Mouse (Mus musculus): ENCODE results near the gene Cyp2j9.
"Not testable (repeated sequence)": the region's sequence is repeated elsewhere in the genome, so short reads cannot be mapped to it uniquely, and the experiment has no call there.

The Cyp2j9 gene

DNA sequence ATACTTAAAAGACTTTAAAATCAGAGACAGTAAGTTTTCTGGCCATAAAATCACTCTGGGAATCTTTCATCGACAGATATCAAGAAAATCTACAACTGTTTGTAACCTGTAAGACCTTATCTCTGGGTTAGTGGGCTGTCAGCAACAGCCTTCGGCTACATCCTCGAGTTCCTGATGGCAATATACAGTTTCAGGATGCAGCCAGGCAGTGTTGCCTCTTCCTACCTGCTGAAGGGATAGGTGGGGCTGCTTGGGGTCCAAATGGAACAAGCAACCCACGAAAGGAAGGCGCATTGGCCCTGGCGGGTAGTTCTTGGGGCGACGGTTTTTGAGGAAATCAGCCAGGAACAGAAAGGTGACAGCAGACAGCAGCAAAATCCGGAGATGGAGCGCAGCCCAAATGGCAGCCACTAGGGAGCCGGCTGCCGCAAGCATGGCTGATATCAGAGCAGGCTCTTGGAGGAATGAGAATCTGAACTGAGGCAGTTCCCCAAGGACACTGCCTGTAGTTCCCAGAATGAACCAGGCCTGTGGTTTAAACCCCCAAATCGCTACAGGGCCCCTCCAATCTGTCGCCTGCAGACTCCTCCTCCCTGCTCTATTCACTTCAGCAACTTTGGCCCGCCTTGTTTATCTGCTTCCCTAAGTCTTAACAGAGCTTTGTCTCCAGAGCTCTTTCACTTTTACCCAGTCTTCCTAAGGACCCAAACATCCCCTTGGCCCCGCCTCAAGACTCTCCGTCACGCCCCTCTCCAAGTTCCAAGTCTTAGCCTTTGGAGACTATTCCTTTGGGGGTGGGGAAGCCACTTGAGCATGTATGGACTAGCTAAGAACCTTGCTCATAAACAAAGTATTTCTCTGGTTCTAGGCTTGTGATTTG is at the start of gene Cyp2j9:
Gene Cyp2j9 (minus strand): TSS at position 668 of the 880 bp plus-strand sequence.
- in situ Hi-C loops (cut with MboI), result no loop called here

DNA sequence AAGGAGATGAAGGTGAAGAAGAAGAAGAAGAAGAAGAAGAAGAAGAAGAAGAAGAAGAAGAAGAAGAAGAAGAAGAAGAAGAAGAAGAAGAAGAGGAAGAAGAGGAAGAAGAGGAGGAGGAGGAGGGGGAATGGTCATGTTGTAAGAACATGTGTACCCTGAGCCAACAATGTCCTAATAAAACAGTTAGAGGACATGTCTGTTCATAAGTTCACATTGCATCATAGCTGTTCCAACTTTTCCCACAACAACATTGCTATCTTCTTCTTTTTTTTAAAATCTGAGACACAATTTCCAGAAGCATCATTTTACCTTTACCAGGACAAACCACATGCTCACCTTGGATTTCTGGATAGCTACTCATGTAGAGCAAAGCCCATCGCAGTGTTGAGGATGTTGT is 44.1 kb upstream of the Cyp2j9 start:
- in situ Hi-C loops (cut with MboI), result no loop called here

DNA sequence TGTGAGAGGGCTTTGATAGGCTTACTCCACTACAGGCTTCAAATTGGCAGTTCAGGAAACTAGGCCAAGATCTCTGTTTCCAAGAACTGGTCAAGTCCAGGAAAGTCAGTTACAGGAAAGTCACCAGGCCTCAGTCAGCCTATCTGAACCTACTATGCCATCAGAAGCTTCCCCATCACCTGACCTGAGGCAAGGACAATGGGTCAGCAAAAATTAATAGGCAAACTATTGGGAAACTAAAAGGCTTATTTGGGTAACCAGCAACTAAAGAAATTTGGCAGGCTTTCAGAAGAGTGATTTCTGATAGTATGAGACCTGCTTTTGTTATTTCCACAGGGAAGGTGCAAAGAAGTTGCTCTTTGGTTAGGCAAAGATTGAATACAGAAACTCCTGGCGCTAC is 31.1 kb upstream of the Cyp2j9 start:
- in situ Hi-C loops (cut with MboI), result no loop called here

DNA sequence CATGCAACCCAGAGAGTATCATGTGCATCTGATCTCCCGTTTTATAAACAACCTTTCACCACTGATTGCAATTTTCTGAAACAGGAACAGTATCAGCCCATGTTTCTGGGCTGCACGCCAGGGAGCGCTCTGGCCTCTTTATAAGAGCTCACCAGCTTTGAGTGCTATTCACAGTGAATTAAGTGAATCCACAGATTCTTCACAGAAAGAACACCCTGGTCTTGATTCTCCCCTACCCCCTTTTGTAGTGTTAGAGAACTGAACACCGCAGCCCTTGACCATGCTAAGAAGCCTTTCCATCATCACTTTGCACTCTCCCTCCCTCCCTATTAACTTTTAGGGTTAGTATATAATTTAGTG is 393 bp upstream of the Cyp2j9 start:
- in situ Hi-C loops (cut with MboI), result no loop called here

DNA sequence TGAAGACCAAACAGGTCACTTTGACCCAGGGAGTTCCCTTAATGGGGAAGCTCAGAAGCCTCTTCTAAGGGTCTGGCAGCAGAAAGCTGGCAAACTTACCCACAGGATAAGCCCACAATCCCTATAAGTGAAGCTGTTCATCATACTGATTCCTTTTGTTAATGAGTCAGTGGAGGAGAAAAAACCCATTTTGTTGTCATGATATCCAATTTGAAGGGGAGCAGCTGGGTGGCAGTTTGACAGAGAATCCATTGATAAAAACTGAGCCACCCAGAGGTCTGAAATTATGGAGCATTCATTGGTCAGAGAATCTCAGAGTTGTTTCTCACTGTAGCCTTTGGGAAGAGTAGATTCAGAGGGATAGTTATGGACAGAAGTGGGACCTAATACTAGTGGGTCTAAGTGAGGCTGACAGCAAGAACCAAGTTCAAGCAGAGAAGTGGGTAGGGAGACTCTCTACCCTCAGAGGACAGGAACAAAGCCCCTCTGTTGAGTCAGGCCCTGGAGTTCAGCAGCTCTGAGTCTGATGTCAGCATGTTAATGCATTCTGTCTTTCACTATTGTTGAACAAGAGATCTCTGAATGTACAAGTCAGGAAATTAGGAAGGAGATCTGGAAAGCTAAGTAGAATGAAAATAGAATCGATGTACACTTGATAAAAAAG is 9.8 kb downstream of the Cyp2j9 start:
- in situ Hi-C loops (cut with MboI), result no loop called here

DNA sequence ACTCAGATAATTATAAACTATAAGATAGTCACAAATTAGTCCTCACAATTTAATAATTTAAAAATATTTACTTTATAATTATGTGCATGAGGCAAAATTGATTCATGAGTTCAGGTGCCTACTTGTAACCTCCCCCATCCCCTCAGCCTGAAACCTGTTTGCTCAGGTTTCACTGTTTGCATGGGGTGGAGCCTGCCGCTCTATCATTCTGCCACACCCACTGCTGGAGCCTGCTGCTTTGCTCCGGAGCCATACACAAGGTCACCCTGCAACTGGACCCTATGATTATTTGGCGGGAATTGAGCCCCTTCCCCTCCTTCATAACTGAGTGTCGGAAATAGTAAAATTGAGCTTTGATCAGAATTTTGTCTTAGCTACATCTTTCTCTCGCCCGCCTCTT is 11.0 kb downstream of the Cyp2j9 start:
- in situ Hi-C loops (cut with MboI), result not testable (repeated sequence)

DNA sequence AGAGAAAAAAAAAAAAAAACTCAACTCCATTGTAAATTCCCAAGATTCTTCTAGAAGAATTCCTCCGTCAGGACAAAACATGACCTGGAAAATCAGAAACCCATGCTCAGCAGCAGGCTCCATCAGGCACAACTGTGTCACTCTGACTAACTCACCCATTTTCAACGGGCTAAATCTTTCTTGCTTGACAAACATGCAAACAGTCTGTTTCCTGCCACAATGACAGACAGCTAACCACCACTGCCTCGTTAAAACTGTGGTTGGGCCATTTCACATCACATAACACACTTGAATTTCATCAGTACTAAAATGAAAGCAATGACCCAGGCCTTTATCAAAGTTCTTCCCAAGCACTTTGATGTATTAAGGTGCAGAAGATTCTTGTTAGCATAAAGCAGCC is 21.9 kb downstream of the Cyp2j9 start:
- in situ Hi-C loops (cut with MboI), result no loop called here

DNA sequence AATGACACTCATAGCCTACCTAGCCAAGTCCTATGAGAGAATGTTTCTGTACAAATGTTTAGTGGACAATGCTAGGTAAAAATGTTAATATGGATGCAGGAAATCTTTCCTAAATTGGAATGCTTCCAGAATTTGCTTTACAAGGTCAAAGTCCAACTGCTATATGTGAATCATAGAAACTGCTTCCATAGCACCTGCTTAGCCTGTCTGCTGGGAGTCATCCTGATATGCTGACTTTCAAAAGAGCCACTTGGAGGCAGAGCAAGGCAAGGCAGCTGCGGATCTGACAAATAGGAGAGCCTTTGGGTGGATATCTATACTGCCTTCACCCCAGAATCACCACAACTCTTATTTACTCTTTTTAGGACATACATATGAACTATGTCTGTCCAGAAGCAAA is 23.4 kb downstream of the Cyp2j9 start:
- in situ Hi-C loops (cut with MboI), result no loop called here

DNA sequence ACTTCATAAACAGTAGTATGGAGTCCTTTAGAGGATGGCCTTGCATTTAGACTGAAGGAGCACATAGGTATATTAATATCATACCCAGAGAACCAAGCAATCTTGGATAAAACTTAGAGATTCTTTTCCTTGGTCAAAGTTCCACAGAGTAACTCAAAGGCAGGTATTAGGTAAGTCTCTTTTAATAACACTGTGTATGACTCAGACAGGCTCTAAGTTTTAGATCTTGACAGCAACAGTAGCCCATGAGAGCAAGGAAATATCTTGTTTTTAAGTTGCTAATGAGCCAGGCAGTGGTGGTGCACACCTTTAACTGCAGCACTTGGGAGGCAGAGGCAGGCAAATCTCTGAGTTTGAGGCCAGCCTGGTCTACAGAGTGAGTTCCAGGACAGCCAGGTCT is 25.6 kb downstream of the Cyp2j9 start:
- in situ Hi-C loops (cut with MboI), result no loop called here

DNA sequence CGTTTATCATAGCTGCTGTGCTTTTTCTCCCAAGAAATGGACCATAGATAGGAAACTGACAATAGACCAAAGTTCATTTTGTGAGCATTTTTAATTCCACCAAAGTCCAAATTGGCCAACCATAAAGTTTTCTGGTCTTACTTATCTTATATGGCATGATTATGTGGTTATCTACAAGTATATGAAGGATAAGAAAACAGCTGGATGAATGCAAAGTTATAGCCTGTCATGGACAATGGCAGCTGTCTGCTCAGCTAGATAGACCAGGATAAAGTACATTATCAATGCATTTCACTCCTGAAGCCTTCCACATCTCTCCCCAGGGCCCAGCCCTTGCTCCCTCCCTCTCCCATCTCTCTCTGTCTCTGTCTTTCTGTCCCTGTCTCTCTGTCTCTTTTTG is 30.9 kb downstream of the Cyp2j9 start:
- in situ Hi-C loops (cut with MboI), result no loop called here

DNA sequence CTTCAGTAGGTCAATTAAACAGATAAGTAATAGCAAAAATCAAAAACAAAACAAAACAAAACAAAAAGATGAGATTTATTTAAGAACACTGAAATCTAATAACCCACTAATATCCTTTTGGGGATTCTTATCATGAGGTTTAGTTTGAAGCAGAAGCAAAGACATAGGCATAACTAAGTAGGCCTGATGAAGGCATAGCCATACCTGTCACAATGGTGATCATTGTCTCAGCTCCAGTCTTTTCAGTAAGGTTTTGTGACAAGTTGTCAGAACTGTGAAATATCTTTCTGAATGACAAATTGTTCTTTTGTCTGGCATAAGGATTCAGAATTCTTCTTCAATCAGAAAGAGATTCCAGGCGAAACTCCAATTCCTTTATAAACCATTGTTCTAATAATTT is 31.6 kb downstream of the Cyp2j9 start:
- in situ Hi-C loops (cut with MboI), result no loop called here

DNA sequence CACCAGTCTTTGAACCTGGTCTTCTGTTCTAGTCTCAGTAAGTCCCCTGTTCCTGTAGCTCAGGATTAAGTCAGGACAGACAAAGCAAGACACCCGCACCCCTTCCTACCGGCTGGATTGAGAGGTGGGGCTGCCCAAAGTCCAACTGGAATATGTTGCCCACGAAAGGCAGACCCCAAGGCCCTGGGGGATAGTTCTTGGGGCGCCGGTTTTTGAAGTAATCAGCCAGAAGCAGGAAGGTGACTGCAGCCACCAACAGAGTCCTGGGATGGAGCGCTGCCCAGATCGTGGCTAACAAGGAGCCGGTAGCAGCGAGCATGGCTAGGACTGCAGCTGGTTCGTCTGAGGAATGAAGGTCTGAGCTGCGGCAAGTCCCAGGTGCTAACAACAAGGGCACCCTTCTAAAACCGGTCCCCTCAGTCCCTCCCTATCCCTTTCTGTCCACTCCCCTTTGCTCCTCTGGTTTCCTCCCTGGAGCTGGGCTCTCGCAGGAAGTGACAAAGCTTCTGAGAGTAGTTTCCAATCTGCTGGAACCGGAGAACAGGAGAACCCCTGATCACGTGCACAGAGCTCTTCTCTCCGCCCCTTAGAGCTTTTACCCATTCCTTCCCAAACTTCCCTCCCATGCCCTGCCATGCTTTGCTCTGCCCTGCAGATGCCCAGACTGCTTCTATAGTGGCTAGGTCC is 38.1 kb downstream of the Cyp2j9 start, which contains the start of gene Cyp2j6:
Gene Cyp2j6 (minus strand): TSS at position 529 of the 687 bp plus-strand sequence.
- in situ Hi-C loops (cut with MboI), result no loop called here

DNA sequence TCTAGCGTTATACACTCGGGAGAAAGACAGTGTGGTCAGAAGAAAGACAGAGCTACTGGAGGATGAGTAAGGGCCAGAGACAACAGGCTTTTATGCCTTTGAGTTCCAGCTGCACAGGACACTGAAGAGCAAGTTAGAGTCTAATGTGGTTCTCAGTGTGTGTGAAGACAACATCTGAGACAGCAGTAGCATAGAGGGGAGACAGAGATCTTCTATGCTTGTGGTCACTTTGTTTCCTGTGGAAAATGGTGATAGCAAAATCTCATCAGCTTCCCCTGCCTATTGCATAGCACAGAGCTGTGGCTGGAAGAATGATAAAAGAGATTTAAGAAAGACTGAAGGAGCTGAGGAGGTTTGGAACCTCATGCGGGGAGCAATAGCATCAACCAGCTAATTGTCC is 39.8 kb downstream of the Cyp2j9 start:
- in situ Hi-C loops (cut with MboI), result no loop called here

DNA sequence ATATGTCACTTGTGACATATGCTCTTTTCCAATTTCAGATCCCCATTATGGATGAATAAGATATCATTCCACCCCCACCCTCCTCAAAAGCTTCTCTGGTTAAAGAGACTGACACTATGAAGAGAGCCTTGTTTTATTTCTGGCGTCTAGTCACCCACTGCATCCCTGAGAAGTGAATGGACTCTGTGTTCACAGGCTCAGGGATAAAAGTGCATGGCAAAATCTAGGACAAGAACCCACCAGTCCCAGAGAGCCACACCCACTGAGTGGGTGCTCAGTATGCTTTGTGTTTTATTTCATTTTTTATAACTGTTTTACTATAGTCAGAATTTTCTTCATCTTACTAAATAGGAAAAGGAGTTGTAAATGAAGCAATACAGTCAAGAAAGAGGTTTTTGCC is 45.4 kb downstream of the Cyp2j9 start:
- in situ Hi-C loops (cut with MboI), result no loop called here

DNA sequence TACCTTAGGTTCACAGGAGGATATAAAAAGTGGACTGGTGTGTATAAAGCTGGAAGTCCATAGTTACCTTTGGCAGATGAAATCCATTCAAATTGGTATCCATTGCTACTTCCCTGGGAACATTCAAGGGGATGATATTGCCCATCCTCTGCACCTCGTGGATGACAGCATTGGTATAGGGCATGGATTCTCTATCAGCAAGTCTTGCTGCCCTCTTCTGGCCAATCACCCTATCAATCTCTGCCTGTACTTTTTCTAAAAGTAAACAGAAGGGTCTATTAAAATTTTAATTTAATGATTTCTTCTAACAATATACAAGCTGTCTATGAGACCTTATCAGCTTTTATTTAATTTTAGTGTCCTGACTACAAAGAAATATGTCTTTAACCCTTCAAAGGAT is 65.6 kb downstream of the Cyp2j9 start:
- in situ Hi-C loops (cut with MboI), result no loop called here

DNA sequence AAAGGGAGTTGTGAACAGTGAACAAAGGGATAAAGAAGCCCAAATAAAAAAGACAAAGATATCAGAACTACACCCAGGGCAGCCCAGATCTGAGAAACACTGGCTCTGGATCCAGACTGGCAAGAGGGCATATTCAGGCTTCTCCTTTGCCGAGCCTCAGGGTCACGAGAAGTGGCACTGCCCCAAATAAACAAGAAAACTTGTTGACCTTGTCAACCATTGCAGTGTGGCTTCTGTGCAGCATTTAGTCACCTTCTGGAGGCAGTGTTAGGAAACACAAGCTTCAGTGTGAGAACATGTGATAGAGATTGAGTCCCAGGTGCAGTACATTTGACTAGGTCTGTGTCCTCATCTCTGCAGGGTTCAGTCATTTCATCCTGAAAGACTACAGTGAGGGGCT is 69.1 kb downstream of the Cyp2j9 start:
- in situ Hi-C loops (cut with MboI), result no loop called here
